Mouse (Mus musculus): Measurements from ENCODE around the gene Nrip2.

DNA sequence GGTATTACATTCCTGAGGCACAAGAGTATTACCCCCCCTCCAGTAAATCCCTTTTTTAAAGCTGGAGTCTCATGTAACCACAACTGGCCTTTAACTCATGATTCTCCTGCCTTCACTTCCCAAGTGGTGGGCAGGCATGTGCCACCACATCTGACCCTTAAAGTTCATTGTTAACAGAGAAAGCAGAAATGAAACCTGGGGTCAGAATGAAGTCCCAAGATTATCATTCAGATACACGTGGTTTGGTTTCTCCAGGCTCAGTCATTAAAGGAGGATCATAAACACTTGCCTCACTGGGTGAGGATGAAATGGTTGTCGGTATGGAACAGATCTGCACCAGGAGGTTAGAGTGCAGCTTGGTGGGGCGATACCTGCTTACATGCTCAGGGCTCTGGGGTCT is 17.8 kb upstream of the Nrip2 start:
- TF ChIP-seq POLR2A (IDR thresholded peaks at IDR 0.05; ENCODE audit: low read depth, low read length) (no peak), CTCF (conservative IDR thresholded peaks at IDR 0.05; ENCODE audit: insufficient read depth, insufficient read length, low read depth, low read length) (no peak)
